In the genomic region with DNA sequence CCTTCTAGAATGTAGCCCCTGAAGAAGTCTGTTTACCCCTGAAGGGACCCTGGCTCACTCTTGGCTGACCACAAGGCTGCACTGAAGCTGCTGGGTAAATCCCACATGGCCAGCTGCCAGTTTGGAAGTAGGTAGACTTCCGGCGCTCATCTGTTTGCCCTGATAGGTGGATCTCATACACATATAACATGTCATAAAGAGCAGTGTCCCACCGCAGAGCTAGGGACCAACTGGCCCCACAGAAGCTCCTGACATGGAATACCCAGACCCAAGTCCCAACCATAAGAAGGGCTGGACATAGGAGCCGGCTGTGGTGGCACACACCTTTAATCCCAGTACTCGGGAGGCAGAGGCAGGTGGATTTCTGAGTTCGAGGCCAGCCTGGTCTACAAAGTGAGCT, we compare ENCODE assay signal across 33 mouse cellular contexts.
"Had no signal": no experiment of that assay in that cellular context is flagged by ENCODE, and none has a peak within 500 bp of the region (broad histone marks: within the 10 kb centered on the region; RNA-seq: fewer than 3 reads in every experiment).

No protein-coding gene starts in this region.

- H3K4me1 ChIP-seq: heart, embryonic 12.5 days; heart, embryonic 13.5 days; heart, embryonic 15.5 days; hindbrain, embryonic 10.5 days; hindbrain, embryonic 12.5 days; hindbrain, embryonic 13.5 days; hindbrain, embryonic 15.5 days; intestine, embryonic 15.5 days; kidney, embryonic 15.5 days had no signal

- ATAC-seq: hindbrain, embryonic 16.5 days; hindbrain, postnatal 0 days; inflammation-experienced regulatory T-cells, adult 6 months; intestine, embryonic 15.5 days; intestine, embryonic 16.5 days; intestine, postnatal 0 days had no signal

- H3K36me3 ChIP-seq: heart, embryonic 12.5 days; heart, embryonic 13.5 days; heart, embryonic 15.5 days; hindbrain, embryonic 10.5 days; hindbrain, embryonic 12.5 days; hindbrain, embryonic 13.5 days; hindbrain, embryonic 15.5 days; intestine, embryonic 15.5 days; kidney, embryonic 15.5 days had no signal

- H3K27ac ChIP-seq: heart, embryonic 13.5 days; heart, embryonic 15.5 days; hindbrain, embryonic 10.5 days; hindbrain, embryonic 12.5 days; hindbrain, embryonic 13.5 days; hindbrain, embryonic 14.5 days; hindbrain, embryonic 15.5 days; hindbrain, postnatal 0 days; intestine, embryonic 15.5 days; kidney, embryonic 15.5 days; kidney, postnatal 0 days; layer of hippocampus, adult 2 months; left cerebral cortex, adult 2 months had no signal

- H3K9ac ChIP-seq: heart, embryonic 12.5 days; heart, embryonic 13.5 days; heart, embryonic 15.5 days; hindbrain, embryonic 12.5 days; hindbrain, embryonic 13.5 days; hindbrain, embryonic 14.5 days; hindbrain, embryonic 15.5 days; intestine, embryonic 15.5 days; kidney, embryonic 15.5 days had no signal

- H3K27me3 ChIP-seq: heart, embryonic 12.5 days; heart, embryonic 13.5 days; heart, embryonic 15.5 days; hindbrain, embryonic 12.5 days; hindbrain, embryonic 13.5 days; hindbrain, embryonic 15.5 days; intestine, embryonic 15.5 days; kidney, embryonic 15.5 days had no signal

- DNase-seq: heart, postnatal 36 days; heart, postnatal 4 days; kidney, adult 11 months; kidney, adult 18-20 months; kidney, adult 2 months; kidney, adult 8-10 months; kidney, adult 9 months; kidney, postnatal 10 days; kidney, postnatal 14 days; kidney, postnatal 25 days; kidney, postnatal 36 days; kidney, postnatal 4 days; layer of hippocampus, adult 9-11 months; layer of hippocampus, postnatal 36 days had no signal

- H3K9me3 ChIP-seq: heart, embryonic 13.5 days; heart, embryonic 15.5 days; hindbrain, embryonic 12.5 days; hindbrain, embryonic 13.5 days; hindbrain, embryonic 15.5 days; intestine, embryonic 15.5 days; kidney, embryonic 15.5 days had no signal

- H3K4me2 ChIP-seq: heart, embryonic 11.5 days; heart, embryonic 12.5 days; heart, embryonic 13.5 days; heart, embryonic 15.5 days; hindbrain, embryonic 12.5 days; hindbrain, embryonic 13.5 days; hindbrain, embryonic 14.5 days; hindbrain, embryonic 15.5 days; intestine, embryonic 15.5 days; kidney, embryonic 15.5 days had no signal

- H3K4me3 ChIP-seq: heart, embryonic 12.5 days; heart, embryonic 13.5 days; heart, embryonic 15.5 days; hindbrain, embryonic 10.5 days; hindbrain, embryonic 12.5 days; hindbrain, embryonic 13.5 days; hindbrain, embryonic 15.5 days; intestine, embryonic 15.5 days; kidney, embryonic 15.5 days; layer of hippocampus, adult 2 months; left cerebral cortex, adult 2 months had no signal
